Comparison of ENCODE assay signal across 10 mouse cellular contexts in the genomic region with DNA sequence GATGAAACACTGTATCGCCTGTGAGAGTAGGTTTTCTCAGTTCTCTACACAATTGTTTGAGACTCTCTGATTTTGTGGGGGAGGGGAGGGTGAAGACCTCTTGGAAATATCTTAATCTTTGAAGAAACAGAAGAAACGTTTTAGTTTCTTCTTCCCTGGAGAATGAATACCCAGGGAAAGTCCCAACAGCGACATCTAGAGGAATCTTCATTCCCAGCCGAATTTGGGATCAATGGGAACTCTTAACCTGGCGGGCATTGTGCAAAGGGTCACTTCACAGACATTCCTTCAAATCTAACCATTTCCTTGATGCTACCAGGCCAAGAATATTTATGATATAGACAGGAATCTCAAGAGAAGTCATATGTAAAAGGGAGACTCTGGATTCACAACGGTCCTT. TPM values are rescaled to one million over a fixed set of nuclear protein-coding genes. Genes with fewer than 3 reads are reported as not detected.
DNase-seq lines count a peak whose midpoint lies in the region; ATAC-seq and TF ChIP-seq lines count a peak whose summit lies in the region.
"Had no signal": no experiment of that assay in that cellular context is flagged by ENCODE, and none has a peak within 500 bp of the region (broad histone marks: within the 10 kb centered on the region; RNA-seq: fewer than 3 reads in every experiment).

No protein-coding gene starts in this region.

- H3K9me3 ChIP-seq in heart, embryonic 11.5 days (replicated peaks; ENCODE audit: control insufficient read depth, low read length) = no peaks in the 10 kb centered on the region
- no peaks in the 10 kb centered on the region for H3K9me3 ChIP-seq in neural tube, embryonic 15.5 days (replicated peaks)
- no peaks in the 10 kb centered on the region for H3K9me3 ChIP-seq in embryonic facial prominence, embryonic 10.5 days
- H3K9me3 ChIP-seq: stomach, embryonic 15.5 days had no signal

- H3K27ac ChIP-seq in heart, adult 2 months = no peak overlapping the region
- no peak overlapping the region for H3K27ac ChIP-seq in heart, embryonic 11.5 days (ENCODE audit: low read depth, low read length)
- no peak overlapping the region for H3K27ac ChIP-seq in neural tube, embryonic 15.5 days (replicated peaks)
- no peak overlapping the region for H3K27ac ChIP-seq in embryonic facial prominence, embryonic 10.5 days (replicated peaks)
- H3K27ac ChIP-seq: stomach, embryonic 15.5 days had no signal

- intact Hi-C loops in heart, adult 2 months (cut with DNase I) = loop anchor here (2.0 to 5.0 kb wide), 3 partner anchors 157 to 427 kb away; no protein-coding TSS in a partner anchor
- intact Hi-C loops in left cerebral cortex, postnatal 4 days (cut with DNase I) = loop anchor here (5.0 kb wide), 1 partner anchor 427 kb away; no protein-coding TSS in a partner anchor

- TF ChIP-seq CTCF in heart, adult 2 months (IDR thresholded peaks at IDR 0.05) = peak; percentile 77

- no peaks in the 10 kb centered on the region for H3K36me3 ChIP-seq in heart, adult 2 months (ENCODE audit: control insufficient read depth, insufficient read depth, low read length)
- H3K36me3 ChIP-seq in heart, embryonic 11.5 days (ENCODE audit: control insufficient read depth, insufficient read depth, low read length) = no peaks in the 10 kb centered on the region
- H3K36me3 ChIP-seq in neural tube, embryonic 15.5 days = no peaks in the 10 kb centered on the region
- H3K36me3 ChIP-seq in embryonic facial prominence, embryonic 10.5 days (replicated peaks) = no peaks in the 10 kb centered on the region
- H3K36me3 ChIP-seq: stomach, embryonic 15.5 days had no signal

- H3K4me3 ChIP-seq in heart, adult 2 months = no peak overlapping the region
- H3K4me3 ChIP-seq in heart, embryonic 11.5 days (ENCODE audit: low read depth, low read length) = no peak overlapping the region
- no peak overlapping the region for H3K4me3 ChIP-seq in neural tube, embryonic 15.5 days (replicated peaks)
- no peak overlapping the region for H3K4me3 ChIP-seq in embryonic facial prominence, embryonic 10.5 days
- H3K4me3 ChIP-seq: stomach, embryonic 15.5 days had no signal

- WGBS in heart, adult 2 months = 26% methylated on average over 6 of the region's 6 CpGs
- 28% methylated on average over 6 of the region's 6 CpGs for WGBS in heart, embryonic 11.5 days (ENCODE audit: insufficient replicate concordance)
- 30% methylated on average over 6 of the region's 6 CpGs for WGBS in neural tube, embryonic 15.5 days
- WGBS in embryonic facial prominence, embryonic 10.5 days = 31% methylated on average over 6 of the region's 6 CpGs

- ATAC-seq in heart, embryonic 11.5 days (replicated peaks; ENCODE audit: insufficient number of reproducible peaks, low FRiP score, low TSS enrichment) = no peak
- ATAC-seq in neural tube, embryonic 15.5 days (ENCODE audit: low FRiP score) = no peak
- no peak for ATAC-seq in inflammation-experienced regulatory T-cells, adult 6 months

- no peaks in the 10 kb centered on the region; the same call in 1 of the 2 replicates for H3K27me3 ChIP-seq in heart, adult 2 months (ENCODE audit: control insufficient read depth, insufficient read depth, low read length)
- H3K27me3 ChIP-seq in heart, embryonic 11.5 days (ENCODE audit: control insufficient read depth, insufficient read depth, low read length) = peaks cover 11% of the 10 kb centered on the region
- no peaks in the 10 kb centered on the region for H3K27me3 ChIP-seq in neural tube, embryonic 15.5 days (replicated peaks)
- no peaks in the 10 kb centered on the region; the same call in 1 of the 2 replicates for H3K27me3 ChIP-seq in embryonic facial prominence, embryonic 10.5 days (replicated peaks; ENCODE audit: low read depth, poor library complexity, severe bottlenecking)
- H3K27me3 ChIP-seq: stomach, embryonic 15.5 days had no signal

- no peaks in the 10 kb centered on the region for H3K79me2 ChIP-seq in heart, adult 2 months (replicated peaks; ENCODE audit: control insufficient read depth, insufficient read depth, low read length)

- no peaks in the 10 kb centered on the region for H3K4me1 ChIP-seq in heart, adult 2 months (ENCODE audit: control insufficient read depth, insufficient read depth, low read length)
- no peaks in the 10 kb centered on the region for H3K4me1 ChIP-seq in heart, embryonic 11.5 days (ENCODE audit: control insufficient read depth, insufficient read depth, low read length)
- no peaks in the 10 kb centered on the region for H3K4me1 ChIP-seq in neural tube, embryonic 15.5 days
- no peaks in the 10 kb centered on the region for H3K4me1 ChIP-seq in embryonic facial prominence, embryonic 10.5 days
- H3K4me1 ChIP-seq: stomach, embryonic 15.5 days had no signal

- H3K9ac ChIP-seq in heart, adult 2 months (ENCODE audit: low read depth, low read length) = no peak overlapping the region
- H3K9ac ChIP-seq in heart, embryonic 11.5 days (ENCODE audit: low read depth, low read length) = no peak overlapping the region
- no peak overlapping the region for H3K9ac ChIP-seq in neural tube, embryonic 15.5 days (replicated peaks)
- H3K9ac ChIP-seq: stomach, embryonic 15.5 days had no signal

- H3K4me2 ChIP-seq in heart, embryonic 11.5 days = no peak overlapping the region
- no peak overlapping the region for H3K4me2 ChIP-seq in neural tube, embryonic 15.5 days
- H3K4me2 ChIP-seq: stomach, embryonic 15.5 days had no signal

- no peak for TF ChIP-seq EP300 in heart, adult 2 months (IDR thresholded peaks at IDR 0.05; ENCODE audit: insufficient read depth, low read depth, low read length)

- TF ChIP-seq POLR2A in heart, adult 2 months (IDR thresholded peaks at IDR 0.05; ENCODE audit: insufficient read depth, low read depth, low read length) = no peak

- no peak for DNase-seq in heart, adult 2 months
- DNase-seq in neural tube, embryonic 10.5 days (ENCODE audit: extremely low spot score, low spot score) = peak; percentile 30
- peak; percentile 35 for DNase-seq in embryonic facial prominence, embryonic 10.5 days (ENCODE audit: low spot score)
- DNase-seq in left cerebral cortex, postnatal 4 days = peak; percentile 14
- no peak for DNase-seq in B cell, adult 2 months

RNA-seq across cellular contexts. Expression of gene Tnfsf8, which starts 17.2 kb away (rescaled TPM):
- not detected for total RNA-seq in heart, adult 2 months (2021)
- polyA plus RNA-seq in heart, adult 2 months (2012; rRNA removed) = 0.06 TPM in 2 replicates
- not detected in 2 replicates for polyA plus RNA-seq in heart, embryonic 11.5 days (2014; fragmentation: Nextera tagmentation; extraction: Ambion mirVana)
- polyA plus RNA-seq in neural tube, embryonic 15.5 days (2015; fragmentation: Nextera tagmentation; extraction: Ambion mirVana) = 0.24 TPM in 1 of 2 replicates, not detected in the other
- not detected in 2 replicates for polyA plus RNA-seq in embryonic facial prominence, embryonic 10.5 days (2016; fragmentation: Nextera tagmentation; extraction: Ambion mirVana)
- total RNA-seq in left cerebral cortex, postnatal 4 days (2021) = not detected
- 100 to 1,000 TPM in 2 of 3 experiments, 10 to 100 TPM in 1; 86.1 to 126 (median 123) TPM for polyA plus RNA-seq in inflammation-experienced regulatory T-cells, adult 6 months (2017; shearing (Covaris generic))
- polyA plus RNA-seq: liver, embryonic 16.5 days had no signal

Comparison
In these comparisons a context has a peak if more than half of its experiments do, and no peak if none do; other contexts are left out.
1. DNase-seq: peak in neural tube, embryonic 10.5 days (single experiment), embryonic facial prominence, embryonic 10.5 days (single experiment) and left cerebral cortex, postnatal 4 days (single experiment); none in heart, adult 2 months (0 of 2) and B cell, adult 2 months (0 of 2).
2. RNA of gene Tnfsf8, which starts 17.2 kb away (polyA plus RNA-seq): 86.1 to 126 TPM in inflammation-experienced regulatory T-cells, adult 6 months; 0.06 TPM in heart, adult 2 months, not detected in embryonic facial prominence, embryonic 10.5 days, not detected in heart, embryonic 11.5 days and 0.24 TPM in neural tube, embryonic 15.5 days; every median in the first group is over 10 times any median in the second.